Mouse (Mus musculus) liver, embryonic 15.5 days (tissue): Measurements from ENCODE around the gene Iqschfp. TPM values are rescaled to one million over a fixed set of nuclear protein-coding genes. Genes with fewer than 3 reads are reported as not detected.

Source experiments
- ATAC-seq: fragments of 200-750 bp; cut with Nextera tagmentation; 2 replicates; pipeline ENCODE4 v1.8.0; 2017; ENCODE audit warnings: moderate number of reproducible peaks, mild to moderate bottlenecking, moderate library complexity; ENCODE audit not compliant: insufficient read depth
- H3K27ac ChIP-seq: fragments of 300-500 bp; sonication (generic); replicated peaks from 2 replicates; pipeline ENCODE4 v1.5.1; 2015; ENCODE audit warnings: mild to moderate bottlenecking, inconsistent platforms
- H3K27me3 ChIP-seq: fragments of 300-500 bp; sonication (generic); 2 replicates; pipeline ENCODE4 v1.6.1; 2015; ENCODE audit warnings: mild to moderate bottlenecking, inconsistent platforms
- H3K36me3 ChIP-seq: fragments of 300-500 bp; sonication (generic); replicated peaks from 2 replicates; pipeline ENCODE4 v1.6.1; 2015; ENCODE audit warnings: moderate library complexity, mild to moderate bottlenecking, inconsistent platforms
- H3K4me1 ChIP-seq: fragments of 300-500 bp; sonication (generic); replicated peaks from 2 replicates; pipeline ENCODE4 v1.6.1; 2015; ENCODE audit warnings: inconsistent platforms
- H3K4me2 ChIP-seq: fragments of 300-500 bp; sonication (generic); 2 replicates; pipeline ENCODE4 v1.6.1; 2015; ENCODE audit warnings: moderate library complexity, mild to moderate bottlenecking, inconsistent platforms
- H3K4me3 ChIP-seq: fragments of 300-500 bp; sonication (generic); replicated peaks from 2 replicates; pipeline ENCODE4 v1.5.1; 2015; ENCODE audit warnings: mild to moderate bottlenecking, inconsistent platforms
- H3K9ac ChIP-seq: fragments of 300-500 bp; sonication (generic); 2 replicates; pipeline ENCODE4 v1.6.1; 2015; ENCODE audit warnings: moderate library complexity, mild to moderate bottlenecking, inconsistent platforms
- H3K9me3 ChIP-seq: fragments of 300-500 bp; sonication (generic); replicated peaks from 2 replicates; pipeline ENCODE4 v1.6.1; 2016; ENCODE audit warnings: inconsistent platforms
- WGBS: fragments of 180-500 bp; shearing (Covaris S2); methylation state at CpG from one replicate; pipeline ENCODE4 v1.1.7; 2015; ENCODE audit warnings: mixed read lengths; ENCODE audit not compliant: insufficient replicate concordance; 5-methylcytosine and 5-hydroxymethylcytosine counted together
- polyA plus RNA-seq: library from polyadenylated mRNA; unstranded; fragments of >200 nt; fragmentation: Nextera tagmentation; extraction: Ambion mirVana; gene quantifications from 2 replicates; pipeline ENCODE4 v1.2.1, GENCODE M21; 2015

Gene Iqschfp
- polyA plus RNA-seq, 1 experiment from 2014 or later: not detected

GRCm38 (mm10) chr3:68660538-68660937 is 768.5 kb downstream of the Iqschfp start:
- 41% methylated on average over 4 of the region's 4 CpGs for WGBS
- no peak for ATAC-seq
- H3K4me1 ChIP-seq: peaks cover 3% of the 10 kb centered on the region; the same call in 1 of the 2 replicates
- H3K9me3 ChIP-seq: no peaks in the 10 kb centered on the region
- H3K27ac ChIP-seq: no peak overlapping the region
- H3K27me3 ChIP-seq: no peaks in the 10 kb centered on the region
- H3K9ac ChIP-seq: no peak overlapping the region
- H3K4me2 ChIP-seq: no peak overlapping the region
- H3K36me3 ChIP-seq: no peaks in the 10 kb centered on the region
- H3K4me3 ChIP-seq: no peak overlapping the region

- ATAC-seq: no peak
- H3K4me1 ChIP-seq: peaks cover 3% of the 10 kb centered on the region; the same call in 1 of the 2 replicates
- H3K27ac ChIP-seq: no peak overlapping the region
- no peak overlapping the region for H3K4me3 ChIP-seq
- H3K4me2 ChIP-seq: no peak overlapping the region
- H3K9me3 ChIP-seq: no peaks in the 10 kb centered on the region
- no peaks in the 10 kb centered on the region for H3K36me3 ChIP-seq
- no peaks in the 10 kb centered on the region for H3K27me3 ChIP-seq
- no peak overlapping the region for H3K9ac ChIP-seq
- 24% methylated on average over 5 of the region's 5 CpGs for WGBS
Observed at GRCm38 (mm10) chr3:68662386-68662785, 770.4 kb downstream of the Iqschfp start.

GRCm38 (mm10) chr3:68664337-68664736 is 772.3 kb downstream of the Iqschfp start:
- no peak overlapping the region for H3K4me3 ChIP-seq
- H3K9me3 ChIP-seq: no peaks in the 10 kb centered on the region
- no peak overlapping the region for H3K4me2 ChIP-seq
- H3K27me3 ChIP-seq: no peaks in the 10 kb centered on the region
- ATAC-seq: no peak
- H3K36me3 ChIP-seq: no peaks in the 10 kb centered on the region
- H3K4me1 ChIP-seq: peaks cover under 1% of the 10 kb centered on the region; the same call in 1 of the 2 replicates
- no peak overlapping the region for H3K9ac ChIP-seq
- WGBS: 75% methylated on average over 6 of the region's 6 CpGs
- no peak overlapping the region for H3K27ac ChIP-seq

GRCm38 (mm10) chr3:68666377-68666776 is 774.3 kb downstream of the Iqschfp start:
- Histone ChIP-seq H3K4me3 (no peak overlapping the region), H3K4me1 (no peaks in the 10 kb centered on the region), H3K9me3 (no peaks in the 10 kb centered on the region), H3K36me3 (no peaks in the 10 kb centered on the region), H3K27me3 (no peaks in the 10 kb centered on the region), H3K4me2 (no peak overlapping the region), H3K27ac (no peak overlapping the region), H3K9ac (no peak overlapping the region)
- ATAC-seq: no peak
- 60% methylated on average over 7 of the region's 7 CpGs for WGBS

- no peak overlapping the region for H3K4me3 ChIP-seq
- H3K27me3 ChIP-seq: no peaks in the 10 kb centered on the region
- no peak overlapping the region for H3K4me2 ChIP-seq
- H3K4me1 ChIP-seq: no peaks in the 10 kb centered on the region
- no peak overlapping the region for H3K9ac ChIP-seq
- no peak overlapping the region for H3K27ac ChIP-seq
- H3K9me3 ChIP-seq: no peaks in the 10 kb centered on the region
- 69% methylated on average over 1 of the region's 1 CpGs for WGBS
- no peak for ATAC-seq
- no peaks in the 10 kb centered on the region for H3K36me3 ChIP-seq
Observed at GRCm38 (mm10) chr3:68667852-68668251, 775.8 kb downstream of the Iqschfp start.

- Histone ChIP-seq H3K4me1 (no peaks in the 10 kb centered on the region), H3K36me3 (no peaks in the 10 kb centered on the region), H3K9ac (no peak overlapping the region), H3K27ac (no peak overlapping the region), H3K27me3 (no peaks in the 10 kb centered on the region), H3K9me3 (no peaks in the 10 kb centered on the region), H3K4me3 (no peak overlapping the region), H3K4me2 (no peak overlapping the region)
- ATAC-seq: no peak
- 49% methylated on average over 5 of the region's 5 CpGs for WGBS
Observed at GRCm38 (mm10) chr3:68669418-68669974, 777.5 kb downstream of the Iqschfp start.

GRCm38 (mm10) chr3:68674721-68675120 is 782.7 kb downstream of the Iqschfp start:
- 74% methylated on average over 2 of the region's 2 CpGs for WGBS
- H3K9me3 ChIP-seq: no peaks in the 10 kb centered on the region
- H3K4me3 ChIP-seq: no peak overlapping the region

GRCm38 (mm10) chr3:68675216-68675835 is 783.3 kb downstream of the Iqschfp start:
- Histone ChIP-seq H3K4me3 (no peak overlapping the region), H3K27ac (no peak overlapping the region), H3K9me3 (no peaks in the 10 kb centered on the region), H3K36me3 (no peaks in the 10 kb centered on the region), H3K9ac (no peak overlapping the region), H3K27me3 (no peaks in the 10 kb centered on the region), H3K4me1 (peaks cover 11% of the 10 kb centered on the region), H3K4me2 (no peak overlapping the region)
- ATAC-seq: no peak
- whole genome bisulfite sequencing: 66% methylated on average over 12 of the region's 12 CpGs

More at GRCm38 (mm10) chr3:68674721-68675120, 782.7 kb downstream of the Iqschfp start:
- ATAC-seq: no peak
- Histone ChIP-seq H3K27ac (no peak overlapping the region), H3K36me3 (no peaks in the 10 kb centered on the region), H3K27me3 (no peaks in the 10 kb centered on the region), H3K4me2 (no peak overlapping the region), H3K9ac (no peak overlapping the region), H3K4me1 (peaks cover 11% of the 10 kb centered on the region)

Other genes with a start within 250 kb of the Iqschfp start
- gene Iqcj, start within 50 bp of the Iqschfp start, polyA plus RNA-seq: not detected in 2 replicates
- gene Schip1, start 172.6 kb downstream of the Iqschfp start, polyA plus RNA-seq: 2.0 and 2.4 TPM in 2 replicates